Mouse (Mus musculus) liver, embryonic 16.5 days (tissue): ENCODE measurements around the gene Shox2. TPM values are rescaled to one million over a fixed set of nuclear protein-coding genes. Genes with fewer than 3 reads are reported as not detected.

Source experiments
- ATAC-seq: fragments of 200-750 bp; cut with Nextera tagmentation; 2 replicates; pipeline ENCODE4 v1.8.0; 2017; ENCODE audit warnings: low read depth, mild to moderate bottlenecking, moderate number of reproducible peaks, moderate library complexity
- H3K27ac ChIP-seq: fragments of 300-500 bp; sonication (generic); 2 replicates; pipeline ENCODE4 v1.5.1; 2014; ENCODE audit warnings: mild to moderate bottlenecking, low read length
- H3K27me3 ChIP-seq: fragments of 300-500 bp; sonication (generic); 2 replicates; pipeline ENCODE4 v1.6.1; 2014; ENCODE audit warnings: low read depth, low read length, mixed read lengths; ENCODE audit not compliant: control insufficient read depth, insufficient read depth
- H3K36me3 ChIP-seq: fragments of 300-500 bp; sonication (generic); 2 replicates; pipeline ENCODE4 v1.6.1; 2014; ENCODE audit warnings: mild to moderate bottlenecking; ENCODE audit not compliant: control insufficient read depth, insufficient read depth
- H3K4me1 ChIP-seq: fragments of 300-500 bp; sonication (generic); 2 replicates; pipeline ENCODE4 v1.6.1; 2014; ENCODE audit warnings: low read depth, low read length, mixed read lengths; ENCODE audit not compliant: control insufficient read depth
- H3K4me2 ChIP-seq: fragments of 300-500 bp; sonication (generic); 2 replicates; pipeline ENCODE4 v1.6.1; 2014; ENCODE audit warnings: low read depth, low read length, mixed read lengths
- H3K4me3 ChIP-seq: fragments of 300-500 bp; sonication (generic); 2 replicates; pipeline ENCODE4 v1.5.1; 2014; ENCODE audit warnings: low read depth, mild to moderate bottlenecking, low read length
- H3K9ac ChIP-seq: fragments of 300-500 bp; sonication (generic); 2 replicates; pipeline ENCODE4 v1.6.1; 2014; ENCODE audit warnings: low read depth, low read length
- H3K9me3 ChIP-seq: fragments of 300-500 bp; sonication (generic); replicated peaks from 2 replicates; pipeline ENCODE4 v1.6.1; 2016; ENCODE audit warnings: low read length; ENCODE audit not compliant: control insufficient read depth
- WGBS: fragments of 180-500 bp; shearing (Covaris S2); extraction: QIAGEN DNeasy Blood & Tissue Kit; methylation state at CpG from one replicate; pipeline ENCODE4 v1.1.7; 2014; ENCODE audit not compliant: insufficient replicate concordance; 5-methylcytosine and 5-hydroxymethylcytosine counted together
- polyA plus RNA-seq: library from polyadenylated mRNA; unstranded; fragments of >200 nt; fragmentation: Nextera tagmentation; extraction: Ambion mirVana; gene quantifications from 2 replicates; pipeline ENCODE4 v1.2.1, GENCODE M21; 2015

Shox2 gene
- polyA plus RNA-seq, 1 experiment from 2014 or later = 0.25 TPM

DNA sequence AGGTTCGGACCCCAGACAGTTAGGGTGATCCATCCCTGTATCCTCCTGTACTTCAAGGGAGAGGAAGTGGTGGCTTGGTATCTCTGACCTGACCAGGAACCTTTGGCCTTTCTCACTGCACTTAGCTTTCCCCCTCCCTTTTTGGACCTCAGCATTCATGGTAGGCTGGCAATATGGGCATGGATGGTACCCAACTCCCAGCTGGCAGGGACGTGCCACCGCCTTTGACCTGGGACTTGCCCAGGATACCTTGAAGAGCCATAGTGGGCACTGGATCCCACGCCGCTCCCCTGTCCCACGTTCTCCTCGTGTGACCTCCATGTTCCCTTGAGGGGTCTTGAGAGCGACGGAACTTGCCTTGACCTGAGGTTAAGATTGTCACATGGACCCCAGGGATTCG lies 11.3 kb downstream of the Shox2 start:
- Histone ChIP-seq H3K36me3 (no peaks in the 10 kb centered on the region), H3K4me1 (no peaks in the 10 kb centered on the region; the same call in 1 of the 2 replicates), H3K9me3 (no peaks in the 10 kb centered on the region), H3K4me2 (no peak overlapping the region), H3K27me3 (peaks cover 49% of the 10 kb centered on the region), H3K9ac (no peak overlapping the region), H3K4me3 (no peak overlapping the region), H3K27ac (no peak overlapping the region)
- ATAC-seq = no peak
- WGBS = 4% methylated on average over 10 of the region's 10 CpGs

DNA sequence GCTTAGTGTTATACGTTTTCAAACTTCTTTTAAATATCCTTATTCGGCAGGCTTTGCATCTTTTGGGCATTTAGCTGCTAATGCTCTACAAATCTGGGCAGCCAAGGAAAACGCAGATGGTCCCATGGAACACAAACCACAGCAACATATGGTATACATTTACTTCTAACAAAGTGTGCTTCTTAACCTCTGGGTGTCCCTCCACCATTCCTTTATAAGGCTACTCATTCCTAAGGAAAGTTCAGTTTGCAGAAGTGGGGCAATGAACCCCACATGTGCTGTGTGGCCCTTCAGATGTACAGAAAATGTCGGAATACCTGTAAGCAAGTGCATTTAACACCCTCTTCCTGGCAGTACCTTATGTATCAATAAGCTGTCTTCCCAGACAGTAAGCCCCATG lies 14.1 kb downstream of the Shox2 start:
- Histone ChIP-seq H3K27ac (no peak overlapping the region), H3K9ac (no peak overlapping the region), H3K36me3 (no peaks in the 10 kb centered on the region), H3K4me1 (no peaks in the 10 kb centered on the region; the same call in 1 of the 2 replicates), H3K4me2 (no peak overlapping the region), H3K4me3 (no peak overlapping the region), H3K9me3 (no peaks in the 10 kb centered on the region), H3K27me3 (peaks cover 26% of the 10 kb centered on the region)
- no peak for ATAC-seq
- WGBS = 52% methylated on average over 4 of the region's 4 CpGs

DNA sequence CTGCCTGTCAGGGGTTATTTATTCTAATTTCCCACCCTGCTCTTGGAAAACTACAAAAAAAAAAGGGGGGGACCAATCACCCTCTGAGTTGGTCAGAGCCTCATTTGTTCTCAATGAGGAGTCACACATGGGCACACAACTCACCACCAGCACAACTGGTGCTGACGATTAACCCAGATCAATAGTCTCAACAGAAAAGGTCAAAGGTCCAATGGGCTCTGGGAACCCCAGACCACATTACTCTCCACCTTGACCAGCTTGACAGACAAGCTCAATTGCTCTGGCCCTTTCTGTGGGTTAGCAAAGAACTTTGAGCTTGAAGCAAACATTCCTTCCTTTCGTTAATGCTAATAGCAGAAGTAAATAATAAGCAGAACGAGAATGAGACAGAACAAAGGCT lies 16.7 kb downstream of the Shox2 start:
- Histone ChIP-seq H3K9ac (no peak overlapping the region), H3K9me3 (no peaks in the 10 kb centered on the region), H3K4me2 (no peak overlapping the region), H3K36me3 (no peaks in the 10 kb centered on the region), H3K4me1 (no peaks in the 10 kb centered on the region), H3K27ac (no peak overlapping the region), H3K27me3 (peaks cover 2% of the 10 kb centered on the region), H3K4me3 (no peak overlapping the region)
- 46% methylated on average over 3 of the region's 3 CpGs for WGBS
- ATAC-seq = peak; percentile 77

DNA sequence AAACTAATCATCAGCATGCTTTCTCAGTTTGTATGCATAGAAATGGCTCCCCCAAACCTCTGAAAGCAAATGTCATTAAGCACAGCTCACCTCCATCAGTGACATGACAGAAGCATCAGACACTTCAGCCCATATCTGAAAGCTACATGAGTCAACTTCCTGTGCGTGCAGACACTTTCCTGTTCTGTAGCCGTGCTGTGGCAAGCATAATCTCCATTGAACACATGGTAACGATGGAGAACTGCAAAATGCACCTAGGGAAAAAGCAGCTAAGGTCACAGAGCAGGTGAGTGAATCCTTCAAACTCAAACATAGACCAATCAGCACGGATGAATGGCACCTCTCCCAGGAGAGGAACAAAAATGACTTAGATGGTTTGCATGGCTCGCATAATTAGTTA lies 21.6 kb downstream of the Shox2 start:
- Histone ChIP-seq H3K36me3 (no peaks in the 10 kb centered on the region), H3K9me3 (no peaks in the 10 kb centered on the region), H3K9ac (no peak overlapping the region), H3K4me3 (no peak overlapping the region), H3K27ac (no peak overlapping the region), H3K27me3 (no peaks in the 10 kb centered on the region), H3K4me1 (no peaks in the 10 kb centered on the region), H3K4me2 (no peak overlapping the region)
- ATAC-seq = no peak
- 26% methylated on average over 5 of the region's 5 CpGs for WGBS

DNA sequence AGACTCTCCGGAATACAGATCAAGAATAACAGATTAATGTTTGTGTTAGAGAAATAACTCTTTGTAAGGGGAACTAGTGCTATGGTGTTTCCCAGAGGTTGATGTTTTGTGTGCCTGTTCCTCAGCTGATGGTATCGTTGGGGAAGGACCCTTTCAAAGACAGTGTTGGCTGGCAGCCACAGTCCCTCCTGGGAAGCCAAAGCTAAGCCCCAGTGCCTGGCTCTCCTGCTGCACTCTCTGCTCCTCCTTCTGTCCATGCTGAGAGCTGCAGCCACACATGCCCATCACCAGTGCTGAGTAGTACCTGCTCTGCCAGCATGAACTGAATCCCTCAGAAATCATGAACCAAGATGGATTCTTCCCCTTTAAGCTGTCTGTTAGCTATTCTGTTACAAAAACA lies 26.4 kb downstream of the Shox2 start:
- no peak for ATAC-seq
- Histone ChIP-seq H3K9ac (no peak overlapping the region), H3K4me3 (no peak overlapping the region), H3K27me3 (no peaks in the 10 kb centered on the region), H3K4me1 (no peaks in the 10 kb centered on the region), H3K36me3 (no peaks in the 10 kb centered on the region), H3K4me2 (no peak overlapping the region), H3K9me3 (no peaks in the 10 kb centered on the region), H3K27ac (no peak overlapping the region)
- WGBS = 51% methylated on average over 2 of the region's 2 CpGs

DNA sequence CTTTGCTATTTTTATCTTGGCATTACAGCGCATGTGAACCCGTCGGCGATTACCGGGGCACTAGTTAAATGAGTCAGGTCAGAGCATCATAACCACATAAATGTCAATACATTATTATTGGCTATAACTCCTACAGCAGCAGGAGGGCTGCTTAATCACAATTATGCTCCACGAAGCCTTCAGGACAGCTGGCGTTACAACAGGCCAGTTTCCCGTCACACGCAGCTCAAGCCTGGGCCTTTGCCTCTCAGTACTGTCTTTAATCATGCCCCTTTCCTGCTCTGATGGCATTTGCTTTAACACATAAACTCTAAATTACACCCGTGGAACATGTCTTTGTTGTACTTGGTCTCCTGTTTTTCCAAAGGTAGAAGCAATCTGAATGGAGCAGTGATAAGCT lies 41.9 kb downstream of the Shox2 start:
- H3K4me2 ChIP-seq = no peak overlapping the region
- no peaks in the 10 kb centered on the region for H3K36me3 ChIP-seq
- no peak overlapping the region for H3K27ac ChIP-seq
- no peak for ATAC-seq
- no peak overlapping the region for H3K4me3 ChIP-seq
- H3K9me3 ChIP-seq = no peaks in the 10 kb centered on the region
- no peaks in the 10 kb centered on the region for H3K4me1 ChIP-seq
- H3K27me3 ChIP-seq = no peaks in the 10 kb centered on the region
- WGBS = 75% methylated on average over 10 of the region's 10 CpGs
- no peak overlapping the region for H3K9ac ChIP-seq

DNA sequence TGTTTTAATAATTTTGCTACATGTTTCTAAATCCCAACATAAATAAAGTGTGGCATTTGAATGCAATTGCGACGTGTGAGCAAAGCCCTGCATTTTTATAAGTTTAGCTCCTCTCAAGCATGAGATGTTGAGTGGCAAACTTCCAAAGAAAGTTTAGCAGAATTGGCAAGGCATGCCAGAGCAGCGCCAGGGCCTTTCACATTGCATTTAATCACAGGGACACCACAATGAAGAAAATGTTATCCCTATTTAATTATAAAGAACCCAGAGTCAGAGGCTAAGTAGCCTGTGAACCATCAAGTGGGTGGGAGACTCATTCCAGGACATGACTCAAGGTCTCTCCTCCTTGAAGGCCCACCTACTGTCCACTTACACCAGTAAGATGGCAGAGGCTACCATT lies 59.1 kb downstream of the Shox2 start:
- no peaks in the 10 kb centered on the region for H3K9me3 ChIP-seq
- H3K4me1 ChIP-seq = no peaks in the 10 kb centered on the region
- no peaks in the 10 kb centered on the region for H3K36me3 ChIP-seq
- no peak for ATAC-seq
- H3K9ac ChIP-seq = no peak overlapping the region
- 61% methylated on average over 3 of the region's 3 CpGs for WGBS
- H3K27ac ChIP-seq = no peak overlapping the region
- no peaks in the 10 kb centered on the region for H3K27me3 ChIP-seq
- H3K4me3 ChIP-seq = no peak overlapping the region
- no peak overlapping the region for H3K4me2 ChIP-seq

Other genes starting within 250 kb of the Shox2 start
- gene Rsrc1, start 381 bp downstream of the Shox2 start, polyA plus RNA-seq = 6.1 and 6.9 TPM in 2 replicates